Mouse (Mus musculus) lung, postnatal 0 days (tissue): ENCODE measurements around the gene Fah. TPM values are rescaled to one million over a fixed set of nuclear protein-coding genes. Genes with fewer than 3 reads are reported as not detected.

Experiments used
- ATAC-seq: fragments of 200-750 bp; cut with Nextera tagmentation; 2 replicates; pipeline ENCODE4 v1.8.0; 2017; ENCODE audit warnings: moderate library complexity
- DNase-seq: peaks from one replicate; pipeline ENCODE4 v3.0.0-alpha.2; 2016; ENCODE audit warnings: low spot score
- H3K27ac ChIP-seq: fragments of 300-500 bp; sonication (generic); 2 replicates; pipeline ENCODE4 v1.5.1; 2014; ENCODE audit warnings: antibody characterized with exemption, mild to moderate bottlenecking, low read length, mixed read lengths
- H3K27me3 ChIP-seq: fragments of 300-500 bp; sonication (generic); replicated peaks from 2 replicates; pipeline ENCODE4 v1.6.1; 2014; ENCODE audit warnings: low read length, mixed read lengths; ENCODE audit not compliant: insufficient read depth
- H3K36me3 ChIP-seq: fragments of 300-500 bp; sonication (generic); 2 replicates; pipeline ENCODE4 v1.6.1; 2014; ENCODE audit warnings: low read length, mixed read lengths; ENCODE audit not compliant: insufficient read depth
- H3K4me1 ChIP-seq: fragments of 300-500 bp; sonication (generic); 2 replicates; pipeline ENCODE4 v1.6.1; 2014; ENCODE audit warnings: antibody characterized with exemption, low read depth, low read length, mixed read lengths; ENCODE audit not compliant: insufficient read depth
- H3K4me2 ChIP-seq: fragments of 300-500 bp; sonication (generic); replicated peaks from 2 replicates; pipeline ENCODE4 v1.6.1; 2014; ENCODE audit warnings: low read depth, mild to moderate bottlenecking, low read length, moderate library complexity, mixed read lengths
- H3K4me3 ChIP-seq: fragments of 300-500 bp; sonication (generic); 2 replicates; pipeline ENCODE4 v1.5.1; 2014; ENCODE audit warnings: low read depth, low read length
- H3K9ac ChIP-seq: fragments of 300-500 bp; sonication (generic); replicated peaks from 2 replicates; pipeline ENCODE4 v1.6.1; 2014; ENCODE audit warnings: low read depth, mild to moderate bottlenecking
- H3K9me3 ChIP-seq: fragments of 300-500 bp; sonication (generic); 2 replicates; pipeline ENCODE4 v1.6.1; 2016; ENCODE audit warnings: low read length, mixed read lengths
- CTCF ChIP-seq: IDR thresholded peaks from 2 replicates; pipeline ENCODE4 v1.5.1; 2016; ENCODE audit warnings: antibody characterized with exemption, mild to moderate bottlenecking
- EP300 ChIP-seq: IDR thresholded peaks from 2 replicates; pipeline ENCODE4 v1.6.1; 2016; ENCODE audit warnings: antibody characterized with exemption, mild to moderate bottlenecking, control low read depth
- WGBS: fragments of 180-500 bp; shearing (Covaris S2); extraction: QIAGEN DNeasy Blood & Tissue Kit; methylation state at CpG from one replicate; pipeline ENCODE4 v1.1.7; 2014; 5-methylcytosine and 5-hydroxymethylcytosine counted together
- polyA plus RNA-seq: library from polyadenylated mRNA; unstranded; fragments of >200 nt; fragmentation: Nextera tagmentation; extraction: Ambion mirVana; gene quantifications from 2 replicates; pipeline ENCODE4 v1.2.1, GENCODE M21; 2015

Fah gene
- polyA plus RNA-seq, 1 experiment from 2014 or later = 11.7 TPM

- Histone ChIP-seq H3K9me3 (no peaks in the 10 kb centered on the region), H3K4me2 (no peak overlapping the region), H3K27me3 (no peaks in the 10 kb centered on the region), H3K36me3 (no peaks in the 10 kb centered on the region), H3K27ac (no peak overlapping the region), H3K4me3 (no peak overlapping the region), H3K9ac (no peak overlapping the region), H3K4me1 (no peaks in the 10 kb centered on the region)
- TF ChIP-seq CTCF = no peak
- TF ChIP-seq EP300 = no peak
- ATAC-seq (no peak), DNase-seq (no peak)
- 86% methylated on average over 2 of the region's 2 CpGs for WGBS
Observed at GRCm38 (mm10) chr7:84551472-84551871, 55.0 kb downstream of the Fah start.

GRCm38 (mm10) chr7:84546667-84547066 lies 59.9 kb downstream of the Fah start:
- H3K27me3 ChIP-seq = no peaks in the 10 kb centered on the region
- 56% methylated on average over 4 of the region's 4 CpGs for WGBS
- no peak overlapping the region for H3K27ac ChIP-seq
- no peak for ATAC-seq
- H3K9me3 ChIP-seq = no peaks in the 10 kb centered on the region
- H3K4me1 ChIP-seq = no peaks in the 10 kb centered on the region
- H3K36me3 ChIP-seq = no peaks in the 10 kb centered on the region
- no peak overlapping the region for H3K4me2 ChIP-seq
- TF ChIP-seq EP300 (no peak), CTCF (no peak)
- no peak for DNase-seq
- H3K9ac ChIP-seq = no peak overlapping the region
- H3K4me3 ChIP-seq = no peak overlapping the region

- DNase-seq = no peak
- Histone ChIP-seq H3K27me3 (no peaks in the 10 kb centered on the region), H3K36me3 (no peaks in the 10 kb centered on the region), H3K9ac (no peak overlapping the region), H3K4me1 (no peaks in the 10 kb centered on the region), H3K9me3 (no peaks in the 10 kb centered on the region), H3K4me3 (no peak overlapping the region), H3K27ac (no peak overlapping the region), H3K4me2 (no peak overlapping the region)
- no peak for ATAC-seq
- TF ChIP-seq CTCF (no peak), EP300 (no peak)
- WGBS = 78% methylated on average over 4 of the region's 4 CpGs
Observed at GRCm38 (mm10) chr7:84544946-84545345, 61.6 kb downstream of the Fah start.

Other genes starting within 250 kb of the Fah start
- gene Arnt2, start 196.5 kb downstream of the Fah start, polyA plus RNA-seq = 0.63 and 0.78 TPM in 2 replicates
- 0.44 and 0.45 TPM in 2 replicates for gene Gm2115, start 77.8 kb downstream of the Fah start, polyA plus RNA-seq
- 133 and 156 TPM in 2 replicates for gene Zfand6, start 83.2 kb upstream of the Fah start, polyA plus RNA-seq
- gene Olfr291, start 246.8 kb upstream of the Fah start, polyA plus RNA-seq = not detected in 2 replicates